Mouse (Mus musculus) CH12.LX (cell line): ENCODE measurements around the gene Tspan33. TPM values are rescaled to one million over a fixed set of nuclear protein-coding genes. Genes with fewer than 3 reads are reported as not detected.

Experiments
- DNase-seq: peaks from one replicate; pipeline ENCODE4 v3.0.0-alpha.2; 2013; ENCODE audit errors: extremely low read depth
- H3K27ac ChIP-seq: 2 replicates; pipeline ENCODE4 v1.5.1; 2012; ENCODE audit warnings: low read depth, mild to moderate bottlenecking, control low read depth, moderate library complexity; ENCODE audit not compliant: insufficient read depth
- H3K27me3 ChIP-seq: replicated peaks from 2 replicates; pipeline ENCODE3; 2012; ENCODE audit warnings: inconsistent platforms
- H3K36me3 ChIP-seq, 2 experiments: replicated peaks in 1 of 2; 2 replicates each; pipeline versions ENCODE3 to v1.6.1; 2012; ENCODE audit warnings: inconsistent platforms in 1 of 2, low read length in 1 of 2, mild to moderate bottlenecking in 1 of 2, mixed read lengths in 1 of 2, moderate library complexity in 1 of 2; ENCODE audit not compliant: control insufficient read depth in 1 of 2, insufficient read depth in 1 of 2
- H3K4me1 ChIP-seq, 2 experiments: 2 replicates each; pipeline ENCODE4 v1.6.1; 2012; ENCODE audit warnings: inconsistent platforms in 1 of 2, moderate library complexity in 1 of 2; ENCODE audit not compliant: insufficient read depth in 2 of 2, control insufficient read depth in 1 of 2
- H3K4me2 ChIP-seq: 2 replicates; pipeline ENCODE4 v1.6.1; 2012; ENCODE audit warnings: low read depth, mild to moderate bottlenecking, control low read depth; ENCODE audit not compliant: poor library complexity, insufficient read depth, severe bottlenecking
- H3K4me3 ChIP-seq, 3 experiments: fragments of 150-350 bp in 1 of 3; sonication (generic) in 1 of 3; replicated peaks in 1 of 3; 2 replicates each; pipeline versions ENCODE3 to v1.5.1; 2011 to 2012; ENCODE audit warnings: low read depth in 2 of 3, low read length in 2 of 3, mild to moderate bottlenecking in 2 of 3, moderate library complexity in 2 of 3, control low read depth in 1 of 3, improper control_type of control experiment in 1 of 3, inconsistent platforms in 1 of 3, mixed read lengths in 1 of 3; ENCODE audit not compliant: poor library complexity in 1 of 3
- H3K79me2 ChIP-seq: replicated peaks from 2 replicates; pipeline ENCODE4 v1.6.1; 2012; ENCODE audit warnings: mild to moderate bottlenecking, moderate library complexity; ENCODE audit not compliant: control insufficient read depth, poor library complexity, insufficient read depth, severe bottlenecking; ENCODE audit errors: extremely low read depth
- H3K9ac ChIP-seq: 2 replicates; pipeline ENCODE4 v1.6.1; 2012; ENCODE audit warnings: low read depth, mild to moderate bottlenecking, control low read depth, moderate library complexity; ENCODE audit not compliant: insufficient read depth
- H3K9me3 ChIP-seq: replicated peaks from 2 replicates; pipeline ENCODE3; 2012; ENCODE audit warnings: low read length, inconsistent platforms, mixed read lengths
- CHD1 ChIP-seq: IDR thresholded peaks from 2 replicates; pipeline ENCODE4 v1.6.1; 2012; ENCODE audit warnings: low read depth, low read length, improper control_type of control experiment, inconsistent platforms
- CTCF ChIP-seq, 2 experiments: IDR thresholded peaks in 1 of 2; conservative IDR thresholded peaks in 1 of 2; 2 replicates each; pipeline ENCODE4 v1.5.1; 2011 to 2012; ENCODE audit warnings: low read depth in 2 of 2, low read length in 2 of 2, improper control_type of control experiment in 1 of 2, inconsistent platforms in 1 of 2, mild to moderate bottlenecking in 1 of 2, moderate library complexity in 1 of 2
- ELF1 ChIP-seq: IDR thresholded peaks from 2 replicates; pipeline ENCODE4 v1.6.1; 2014; ENCODE audit warnings: low read depth, mild to moderate bottlenecking, inconsistent platforms, low read length, improper control_type of control experiment
- EP300 ChIP-seq: IDR thresholded peaks from 2 replicates; pipeline ENCODE4 v1.6.1; 2011; ENCODE audit warnings: low read length, improper control_type of control experiment
- ETS1 ChIP-seq: conservative IDR thresholded peaks from 2 replicates; pipeline ENCODE4 v1.6.1; 2012; ENCODE audit warnings: low read depth, mild to moderate bottlenecking, inconsistent platforms, low read length, improper control_type of control experiment, moderate library complexity
- HCFC1 ChIP-seq: IDR thresholded peaks from 2 replicates; pipeline ENCODE4 v1.6.1; 2012; ENCODE audit warnings: low read depth, mild to moderate bottlenecking, inconsistent platforms, low read length, improper control_type of control experiment
- MEF2A ChIP-seq: IDR thresholded peaks from 2 replicates; pipeline ENCODE4 v1.6.1; 2014; ENCODE audit warnings: low read depth, mild to moderate bottlenecking, inconsistent platforms, low read length, improper control_type of control experiment, borderline replicate concordance
- POLR2AphosphoS2 ChIP-seq: IDR thresholded peaks from 2 replicates; pipeline ENCODE4 v1.6.1; 2011; ENCODE audit warnings: low read depth, low read length, improper control_type of control experiment
- RAD21 ChIP-seq: IDR thresholded peaks from 2 replicates; pipeline ENCODE4 v1.6.1; 2011; ENCODE audit warnings: low read depth, mild to moderate bottlenecking, low read length, improper control_type of control experiment, moderate library complexity
- SIN3A ChIP-seq: IDR thresholded peaks from 2 replicates; pipeline ENCODE4 v1.6.1; 2012; ENCODE audit warnings: low read length, improper control_type of control experiment, inconsistent platforms
- SMC3 ChIP-seq: IDR thresholded peaks from 2 replicates; pipeline ENCODE4 v1.6.1; 2011; ENCODE audit warnings: low read depth, low read length, improper control_type of control experiment
- TBP ChIP-seq: conservative IDR thresholded peaks from 2 replicates; pipeline ENCODE4 v1.6.1; 2011; ENCODE audit warnings: low read depth, low read length, improper control_type of control experiment
- UBTF ChIP-seq: IDR thresholded peaks from 2 replicates; pipeline ENCODE4 v1.6.1; 2012; ENCODE audit warnings: low read depth, mild to moderate bottlenecking, inconsistent platforms, low read length, improper control_type of control experiment, moderate library complexity
- USF1 ChIP-seq: IDR thresholded peaks from 2 replicates; pipeline ENCODE4 v1.6.1; 2014; ENCODE audit warnings: low read depth, mild to moderate bottlenecking, inconsistent platforms, low read length, improper control_type of control experiment
- USF2 ChIP-seq: conservative IDR thresholded peaks from 2 replicates; pipeline ENCODE4 v1.6.1; 2011; ENCODE audit warnings: low read depth, low read length, improper control_type of control experiment
- dilution Hi-C: fragments of 300-500 bp; cut with MboI; formaldehyde crosslinking; loops from 2 replicates; pipeline ENCODE4 v1.14.3; 2020; ENCODE audit warnings: low sequenced_read_pairs; ENCODE audit not compliant: extremely low pct_unique_long_range_greater_than_20kb, extremely low pct_ligation_motif_present
- in situ Hi-C: fragments of 300-500 bp; cut with MboI; formaldehyde crosslinking; loops from 3 replicates; pipeline ENCODE4 v1.14.3; 2019; ENCODE audit warnings: low sequenced_read_pairs, low pct_ligation_motif_present, low pct_unique_long_range_greater_than_20kb, mixed read lengths
- polyA plus RNA-seq: library from polyadenylated mRNA; unstranded; fragments of >175 nt; gene quantifications from 2 replicates; pipeline ENCODE4 v1.2.1, GENCODE M21; 2012; ENCODE audit warnings: low read depth; ENCODE audit not compliant: insufficient read length
- total RNA-seq, 2 experiments: library from RNA; depleted of rRNA; stranded (reverse); fragments of 300-350 nt in 1 of 2; fragments of >200 nt in 1 of 2; gene quantifications; 2 replicates each; pipeline ENCODE4 v1.2.3; 2012 to 2014

Tspan33 gene
- total and polyA plus RNA-seq, 3 experiments = 8.5 to 12.2 (median 10.4) TPM

DNA sequence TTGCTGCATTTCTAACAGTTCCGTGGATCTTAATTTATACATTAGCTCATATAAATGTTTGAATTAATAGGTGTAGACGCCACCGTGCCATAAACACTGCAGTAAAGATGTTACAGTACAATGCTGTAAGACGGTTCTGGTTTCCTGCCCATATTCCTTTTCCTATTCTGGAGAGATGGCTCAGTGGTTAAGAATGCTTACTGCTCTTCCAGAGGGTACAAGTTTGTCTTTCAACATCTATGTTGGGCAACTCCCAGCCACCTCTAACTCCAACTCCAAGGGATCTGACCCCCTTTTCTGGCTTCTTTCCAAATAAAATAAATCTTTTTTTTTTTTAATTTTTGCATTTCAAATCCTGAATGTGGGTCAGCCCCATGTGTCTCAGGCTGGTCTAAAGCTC, 9.3 kb upstream of the Tspan33 start:
- Histone ChIP-seq H3K4me2 (no peak overlapping the region), H3K27ac (no peak overlapping the region), H3K9ac (no peak overlapping the region), H3K27me3 (peaks cover 6% of the 10 kb centered on the region), H3K36me3 (no peaks in the 10 kb centered on the region), H3K79me2 (no peaks in the 10 kb centered on the region), H3K4me1 (no peaks in the 10 kb centered on the region), H3K4me3 (no peak overlapping the region), H3K9me3 (no peaks in the 10 kb centered on the region)
- dilution Hi-C loops = no loop called here
- TF ChIP-seq USF2 (no peak), CHD1 (no peak), ETS1 (no peak), ELF1 (no peak), USF1 (no peak), CTCF (conservative IDR thresholded peaks at IDR 0.05 in 1 of 2, IDR thresholded peaks at IDR 0.05 in 1 of 2; ENCODE audit: low read depth in 2 of 2, low read length in 2 of 2) (no peak)
- DNase-seq = no peak
- in situ Hi-C loops = no loop called here

DNA sequence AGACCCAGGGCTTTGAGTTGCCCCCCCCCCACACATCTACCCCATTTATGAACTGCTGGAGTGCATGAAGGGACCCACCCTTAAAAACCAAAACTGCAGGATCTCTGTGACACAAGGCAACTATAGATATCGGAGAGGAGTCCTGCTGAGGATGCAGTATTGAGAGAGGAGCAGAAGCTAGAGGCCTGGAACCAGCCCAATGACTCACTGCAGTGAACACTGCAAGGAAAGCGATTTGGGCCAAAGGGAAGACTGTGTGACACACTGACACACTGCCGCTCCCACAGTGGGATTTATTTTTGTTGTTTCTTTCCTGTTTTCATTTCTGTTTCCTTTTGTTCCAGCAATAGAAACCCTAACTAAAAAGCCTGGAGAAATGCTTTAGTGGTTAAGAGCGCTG, 8.1 kb upstream of the Tspan33 start:
- no peaks in the 10 kb centered on the region for H3K4me1 ChIP-seq
- no peak overlapping the region for H3K4me2 ChIP-seq
- in situ Hi-C loops = no loop called here
- H3K79me2 ChIP-seq = no peaks in the 10 kb centered on the region
- H3K36me3 ChIP-seq = no peaks in the 10 kb centered on the region
- H3K9ac ChIP-seq = no peak overlapping the region
- peaks cover 13% of the 10 kb centered on the region for H3K27me3 ChIP-seq
- no peak for TF ChIP-seq EP300
- TF ChIP-seq SIN3A = no peak
- H3K4me3 ChIP-seq = no peak overlapping the region
- DNase-seq = no peak
- no peak overlapping the region for H3K27ac ChIP-seq
- dilution Hi-C loops = no loop called here
- H3K9me3 ChIP-seq = no peaks in the 10 kb centered on the region

GRCm38 (mm10) chr6:29689458-29689857, 4.6 kb upstream of the Tspan33 start:
- Histone ChIP-seq H3K27me3 (peaks cover 34% of the 10 kb centered on the region), H3K9me3 (no peaks in the 10 kb centered on the region), H3K4me2 (no peak overlapping the region), H3K36me3 (no peaks in the 10 kb centered on the region), H3K4me1 (peaks cover 0 to 3% of the 10 kb centered on the region in 2 experiments; a peak in 2 of 4 replicates), H3K27ac (no peak overlapping the region), H3K79me2 (no peaks in the 10 kb centered on the region), H3K9ac (no peak overlapping the region)
- in situ Hi-C loops (no loop called here), dilution Hi-C loops (no loop called here)
- DNase-seq = no peak
- TF ChIP-seq USF1 (no peak), SMC3 (no peak), POLR2AphosphoS2 (no peak), UBTF (no peak), TBP (no peak), HCFC1 (no peak), RAD21 (no peak), MEF2A (no peak)
- TF ChIP-seq, all 38 proteins: peak for 0
- H3K4me3 ChIP-seq = no peak overlapping the region
